Mouse (Mus musculus) hindbrain, embryonic 14.5 days (tissue): Measurements from ENCODE around the gene Ruvbl2. TPM values are rescaled to one million over a fixed set of nuclear protein-coding genes. Genes with fewer than 3 reads are reported as not detected.
A peak's percentile ranks its signal among the peaks of the same experiment; 100 is the strongest.
"Not testable (repeated sequence)": the region's sequence is repeated elsewhere in the genome, so short reads cannot be mapped to it uniquely, and the experiment has no call there.

ENCODE experiments used
- ATAC-seq: fragments of 200-750 bp; cut with Nextera tagmentation; 2 replicates; pipeline ENCODE4 v1.8.0; 2017; ENCODE audit warnings: moderate number of reproducible peaks, mild to moderate bottlenecking, moderate TSS enrichment, moderate library complexity; ENCODE audit not compliant: low FRiP score
- DNase-seq: peaks from one replicate; pipeline ENCODE4 v3.0.0-alpha.2; 2015; ENCODE audit warnings: low spot score
- H3K27ac ChIP-seq: fragments of 300-500 bp; sonication (generic); 2 replicates; pipeline ENCODE4 v1.5.1; 2014; ENCODE audit warnings: mild to moderate bottlenecking, moderate library complexity
- H3K27me3 ChIP-seq: fragments of 300-500 bp; sonication (generic); 2 replicates; pipeline ENCODE4 v1.6.1; 2014; ENCODE audit warnings: mild to moderate bottlenecking, low read length, mixed read lengths; ENCODE audit not compliant: control insufficient read depth, insufficient read depth
- H3K36me3 ChIP-seq: fragments of 300-500 bp; sonication (generic); replicated peaks from 2 replicates; pipeline ENCODE4 v1.6.1; 2014; ENCODE audit not compliant: control insufficient read depth, insufficient read depth
- H3K4me1 ChIP-seq: fragments of 300-500 bp; sonication (generic); replicated peaks from 2 replicates; pipeline ENCODE4 v1.6.1; 2014; ENCODE audit warnings: antibody characterized with exemption, low read length, mixed read lengths; ENCODE audit not compliant: control insufficient read depth, insufficient read depth
- H3K4me2 ChIP-seq: fragments of 300-500 bp; sonication (generic); replicated peaks from 2 replicates; pipeline ENCODE4 v1.6.1; 2014; ENCODE audit warnings: mild to moderate bottlenecking, moderate library complexity
- H3K4me3 ChIP-seq: fragments of 300-500 bp; sonication (generic); replicated peaks from 2 replicates; pipeline ENCODE4 v1.5.1; 2014; ENCODE audit warnings: mild to moderate bottlenecking, low read length
- H3K9ac ChIP-seq: fragments of 300-500 bp; sonication (generic); 2 replicates; pipeline ENCODE4 v1.6.1; 2014
- H3K9me3 ChIP-seq: fragments of 300-500 bp; sonication (generic); 2 replicates; pipeline ENCODE4 v1.6.1; 2016; ENCODE audit warnings: low read length; ENCODE audit not compliant: control insufficient read depth
- WGBS: fragments of 180-500 bp; shearing (Covaris S2); extraction: QIAGEN DNeasy Blood & Tissue Kit; methylation state at CpG from one replicate; pipeline ENCODE4 v1.1.7; 2014; 5-methylcytosine and 5-hydroxymethylcytosine counted together
- polyA plus RNA-seq: library from polyadenylated mRNA; unstranded; fragments of >200 nt; fragmentation: Nextera tagmentation; extraction: Ambion mirVana; gene quantifications from 2 replicates; pipeline ENCODE4 v1.2.1, GENCODE M21; 2014

The Ruvbl2 gene
- 83.9 and 93.5 TPM in 2 replicates for polyA plus RNA-seq

DNA sequence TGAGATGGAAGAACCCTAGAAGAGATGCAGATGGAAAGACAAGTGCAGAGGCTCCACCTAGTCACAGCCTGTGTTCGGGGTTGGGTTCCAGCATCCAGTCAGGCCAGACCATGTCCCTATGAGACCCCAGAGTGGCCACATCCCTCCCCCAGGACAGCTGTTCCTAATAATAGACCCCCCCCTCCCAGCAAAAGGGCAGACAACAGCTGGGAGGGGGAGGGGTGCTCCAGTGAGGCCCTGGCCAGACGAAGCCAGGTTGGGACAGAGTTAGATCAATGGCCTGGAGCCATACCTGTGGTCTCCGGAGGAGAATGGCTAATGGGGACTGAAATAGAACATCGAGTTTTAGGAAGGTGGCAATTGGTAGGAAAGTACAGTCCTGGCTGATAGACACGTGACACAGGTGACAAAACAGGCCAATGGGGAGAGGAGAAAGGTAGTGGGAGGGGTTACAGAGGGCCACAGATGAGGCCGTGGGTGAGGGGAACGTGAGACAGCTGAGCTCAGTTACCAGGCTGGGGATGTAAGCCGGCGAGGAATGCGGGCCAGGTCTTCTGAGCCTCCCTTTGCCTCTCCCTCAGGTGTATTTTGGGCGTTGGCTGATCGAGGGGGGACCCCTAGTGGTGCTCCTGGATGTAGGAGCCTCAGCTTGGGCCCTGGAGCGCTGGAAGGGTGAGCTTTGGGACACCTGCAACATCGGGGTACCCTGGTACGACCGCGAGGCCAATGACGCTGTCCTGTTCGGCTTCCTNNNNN lies at the start of gene Ruvbl2:
TSS of gene Ruvbl2 (minus strand) at position 576 of the 756 bp plus-strand sequence.
- Histone ChIP-seq H3K9ac (no peak within 1 kb of the TSS), H3K27me3 (no peaks in the 10 kb centered on the region), H3K27ac (no peak within 1 kb of the TSS), H3K4me1 (peaks cover 32% of the 10 kb centered on the region), H3K9me3 (no peaks in the 10 kb centered on the region), H3K4me3 (no peak within 1 kb of the TSS), H3K4me2 (peak within 1 kb of the TSS; percentile 10; the same call in 1 of the 2 replicates), H3K36me3 (peaks cover 24% of the 10 kb centered on the region)
- ATAC-seq (no peak), DNase-seq (no peak)
- 28% methylated on average over 19 of the region's 19 CpGs for WGBS

DNA sequence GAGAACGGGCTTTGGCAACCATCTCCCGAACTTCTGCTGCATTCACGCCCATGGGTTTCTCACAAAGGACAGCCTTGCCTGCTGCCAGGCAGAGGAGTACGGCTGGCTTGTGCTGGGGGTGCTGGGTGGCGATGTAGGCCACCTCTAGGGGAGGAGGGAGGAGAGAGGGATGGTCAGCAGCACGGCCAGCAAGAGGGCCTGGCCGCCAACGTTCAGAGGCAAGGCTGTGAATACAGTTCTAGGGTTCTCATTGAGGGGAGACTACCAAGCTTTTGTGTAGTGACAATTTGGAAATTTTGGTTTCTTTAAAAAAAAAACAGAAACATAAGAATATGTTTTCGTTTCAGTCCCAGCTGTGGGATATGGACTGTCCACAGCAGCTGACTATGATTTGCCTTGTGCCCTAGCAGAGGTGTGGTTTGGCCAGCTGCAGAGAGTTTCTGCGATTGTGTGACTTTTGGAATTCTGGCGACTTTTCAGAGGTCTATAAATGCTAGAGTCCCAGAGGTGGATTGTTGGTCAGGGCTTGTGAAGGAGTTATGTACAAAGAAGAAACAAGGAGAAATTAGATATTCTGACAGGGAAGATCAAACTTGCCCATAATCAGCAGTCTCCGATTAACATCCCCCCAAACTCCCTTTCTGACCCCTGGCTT lies 49.0 kb upstream of the Ruvbl2 start, which contains the start of gene Gm45808:
TSS of gene Gm45808 (minus strand) at position 51 of the 655 bp plus-strand sequence.
- ATAC-seq, result no peak
- H3K27ac ChIP-seq, result no peak within 1 kb of the TSS
- H3K4me2 ChIP-seq, result peak within 1 kb of the TSS; percentile 71; the same call in 1 of the 2 replicates
- WGBS, result 84% methylated on average over 12 of the region's 12 CpGs
- H3K36me3 ChIP-seq, result 0 out of 2 replicates have a peak, but pooled peaks cover under 1% of the 10 kb centered on the region
- H3K4me1 ChIP-seq, result peaks cover 11% of the 10 kb centered on the region; the same call in 1 of the 2 replicates
- H3K9ac ChIP-seq, result 0 out of 2 replicates have a peak within 1 kb of the TSS, but pooled peaks have one; percentile 62
- DNase-seq, result no peak
- H3K9me3 ChIP-seq, result no peaks in the 10 kb centered on the region
- no peak within 1 kb of the TSS for H3K4me3 ChIP-seq
- no peaks in the 10 kb centered on the region for H3K27me3 ChIP-seq

DNA sequence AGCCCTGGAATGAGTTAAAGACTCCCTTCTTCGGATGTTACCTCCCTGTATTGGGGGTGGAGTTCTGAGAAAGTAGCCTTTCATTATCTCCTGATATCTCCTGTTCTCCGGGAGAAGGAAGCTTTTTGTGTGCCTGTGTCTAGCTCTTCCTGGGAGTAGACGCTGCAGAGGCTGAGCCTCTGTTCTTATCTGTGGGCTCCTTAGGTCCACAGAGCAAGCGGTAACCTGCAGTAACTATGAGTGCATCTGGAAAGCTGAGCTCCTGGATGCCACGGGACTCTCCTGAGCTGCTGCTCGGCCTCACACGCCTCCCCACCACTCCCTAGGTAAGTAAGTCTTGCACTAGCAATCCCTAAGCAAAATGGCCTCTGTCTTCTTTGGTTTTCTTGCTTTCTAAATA lies 48.3 kb upstream of the Ruvbl2 start:
- no peak for DNase-seq
- Histone ChIP-seq H3K27ac (no peak overlapping the region), H3K36me3 (no peaks in the 10 kb centered on the region), H3K4me3 (no peak overlapping the region), H3K4me2 (no peak overlapping the region), H3K9me3 (no peaks in the 10 kb centered on the region), H3K9ac (no peak overlapping the region), H3K4me1 (peaks cover 11% of the 10 kb centered on the region; the same call in 1 of the 2 replicates), H3K27me3 (no peaks in the 10 kb centered on the region)
- 92% methylated on average over 7 of the region's 7 CpGs for WGBS
- ATAC-seq, result no peak

DNA sequence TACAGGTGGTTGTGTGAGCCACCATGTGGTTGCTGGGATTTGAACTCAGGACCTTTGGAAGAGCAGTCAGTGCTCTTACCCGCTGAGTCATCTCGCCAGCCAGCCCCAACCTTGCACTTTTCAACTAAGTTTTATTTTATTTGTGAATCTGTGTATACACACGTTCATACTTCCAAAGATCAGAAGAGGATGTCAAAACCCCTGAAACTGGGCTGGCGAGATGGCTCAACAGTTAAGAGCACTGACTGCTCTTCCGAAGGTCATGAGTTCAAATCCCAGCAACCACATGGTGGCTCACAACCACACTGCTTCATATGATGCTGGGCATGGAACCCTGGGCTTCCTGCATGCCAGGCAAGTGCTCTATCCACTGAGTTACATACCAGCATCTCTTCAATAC lies 47.1 kb upstream of the Ruvbl2 start:
- not testable (repeated sequence) for H3K4me2 ChIP-seq, H3K9ac ChIP-seq, H3K36me3 ChIP-seq, H3K4me1 ChIP-seq, ATAC-seq, H3K9me3 ChIP-seq, H3K27ac ChIP-seq, H3K4me3 ChIP-seq, DNase-seq, H3K27me3 ChIP-seq
- 98% methylated on average over 5 of the region's 5 CpGs for WGBS

DNA sequence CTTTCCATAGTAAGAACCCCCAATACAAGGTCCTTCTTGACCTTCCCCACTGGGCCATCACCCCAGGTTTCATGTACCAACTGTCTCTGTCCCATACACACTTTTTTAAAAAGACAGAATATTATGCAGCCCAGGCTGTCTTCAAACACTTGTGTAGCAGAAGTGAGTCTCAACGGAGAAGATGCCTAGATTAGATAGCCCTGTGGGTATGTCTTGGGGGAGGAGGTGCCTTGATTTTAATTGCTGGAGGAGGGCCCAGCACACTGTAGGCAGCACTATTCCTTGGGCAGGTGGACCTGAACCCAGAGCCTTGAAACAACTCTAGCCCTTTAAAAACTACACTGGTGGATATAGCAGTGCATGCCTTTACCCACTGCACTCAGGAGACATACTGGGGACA lies 44.3 kb upstream of the Ruvbl2 start:
- no peak overlapping the region for H3K27ac ChIP-seq
- H3K4me2 ChIP-seq, result no peak overlapping the region
- H3K9ac ChIP-seq, result no peak overlapping the region
- no peak overlapping the region for H3K4me3 ChIP-seq
- DNase-seq, result no peak
- WGBS, result 91% methylated on average over 1 of the region's 1 CpGs
- H3K4me1 ChIP-seq, result no peaks in the 10 kb centered on the region
- ATAC-seq, result no peak
- H3K27me3 ChIP-seq, result no peaks in the 10 kb centered on the region
- no peaks in the 10 kb centered on the region for H3K36me3 ChIP-seq
- no peaks in the 10 kb centered on the region for H3K9me3 ChIP-seq

DNA sequence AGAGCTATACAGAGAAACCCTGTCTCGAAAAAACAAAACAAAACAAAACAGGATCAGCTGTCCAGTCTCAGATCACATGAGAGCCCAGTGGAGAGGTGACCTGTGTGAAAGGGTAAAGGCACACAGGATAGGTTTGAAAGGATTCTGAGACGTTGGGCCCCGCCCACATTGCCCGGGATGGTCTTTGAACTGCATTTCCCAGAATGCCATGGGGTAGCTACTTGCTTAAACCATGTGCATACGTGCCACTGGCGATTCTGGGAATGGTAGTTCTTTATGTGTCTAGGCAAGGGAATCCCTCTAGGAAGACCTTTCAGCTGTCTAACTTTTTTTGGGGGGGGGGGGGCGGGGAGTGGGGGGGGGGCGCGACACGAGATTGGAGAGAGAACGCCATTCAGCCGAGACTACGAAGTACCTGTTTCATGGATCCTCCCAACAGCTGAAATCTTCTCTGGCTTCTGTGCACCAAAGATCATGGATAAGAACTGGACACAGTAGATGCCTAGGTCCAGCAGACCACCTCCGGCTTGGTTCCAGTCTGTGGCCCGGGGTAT lies 43.6 kb upstream of the Ruvbl2 start, which contains the start of gene Tulp2:
TSS of gene Tulp2 (plus strand) at position 504 of the 554 bp plus-strand sequence.
- Histone ChIP-seq H3K4me3 (no peak within 1 kb of the TSS), H3K9ac (no peak within 1 kb of the TSS), H3K27me3 (no peaks in the 10 kb centered on the region), H3K4me1 (no peaks in the 10 kb centered on the region), H3K27ac (no peak within 1 kb of the TSS), H3K4me2 (no peak within 1 kb of the TSS), H3K9me3 (no peaks in the 10 kb centered on the region), H3K36me3 (no peaks in the 10 kb centered on the region)
- ATAC-seq (peak; percentile 80), DNase-seq (peak; percentile 67)
- WGBS, result 50% methylated on average over 15 of the region's 15 CpGs

DNA sequence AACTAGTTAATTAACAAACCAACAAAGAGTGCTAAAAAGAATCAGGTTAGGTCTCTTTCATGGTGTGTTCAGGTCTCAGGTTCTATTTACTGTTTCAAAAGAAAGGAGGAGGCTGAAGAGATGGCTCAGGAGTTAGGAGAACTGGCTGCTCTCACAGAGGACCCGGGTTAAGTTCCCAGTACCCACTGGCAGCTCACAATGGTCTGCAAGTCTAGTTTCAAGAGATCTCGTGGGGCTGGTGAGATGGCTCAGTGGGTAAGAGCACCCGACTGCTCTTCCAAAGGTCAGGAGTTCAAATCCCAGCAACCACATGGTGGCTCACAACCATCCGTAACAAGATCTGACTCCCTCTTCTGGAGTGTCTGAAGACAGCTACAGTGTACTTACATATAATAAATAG lies 42.4 kb upstream of the Ruvbl2 start:
- H3K4me1 ChIP-seq, H3K9ac ChIP-seq, DNase-seq, H3K4me2 ChIP-seq, ATAC-seq, H3K36me3 ChIP-seq, H3K27me3 ChIP-seq, H3K9me3 ChIP-seq, H3K4me3 ChIP-seq, H3K27ac ChIP-seq: not testable (repeated sequence)
- WGBS, result 80% methylated on average over 3 of the region's 4 CpGs

DNA sequence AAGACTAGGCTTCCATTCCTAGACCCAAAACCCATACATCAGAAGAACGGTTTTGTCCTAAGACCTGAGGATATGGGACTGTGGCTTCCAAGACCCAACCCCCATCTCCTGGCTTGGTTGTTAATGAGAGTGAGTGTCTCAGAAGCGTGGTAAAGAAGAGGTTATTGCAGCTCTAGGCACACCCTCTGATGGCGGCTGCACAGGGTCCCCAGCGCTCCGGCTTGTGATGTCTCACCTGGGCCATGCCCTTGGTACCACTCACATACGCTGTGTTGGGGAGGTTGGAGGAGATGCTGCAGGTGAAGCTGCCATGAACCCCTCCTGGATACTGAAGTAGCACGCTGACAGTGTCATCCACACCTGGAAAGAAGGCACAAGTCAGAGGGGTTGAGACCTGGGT lies 40.9 kb upstream of the Ruvbl2 start:
- H3K27me3 ChIP-seq, result no peaks in the 10 kb centered on the region
- H3K9me3 ChIP-seq, result no peaks in the 10 kb centered on the region
- H3K36me3 ChIP-seq, result no peaks in the 10 kb centered on the region
- DNase-seq (no peak), ATAC-seq (no peak)
- H3K4me2 ChIP-seq, result no peak overlapping the region
- H3K9ac ChIP-seq, result no peak overlapping the region
- H3K4me3 ChIP-seq, result no peak overlapping the region
- H3K27ac ChIP-seq, result no peak overlapping the region
- H3K4me1 ChIP-seq, result no peaks in the 10 kb centered on the region
- WGBS, result 98% methylated on average over 7 of the region's 7 CpGs

DNA sequence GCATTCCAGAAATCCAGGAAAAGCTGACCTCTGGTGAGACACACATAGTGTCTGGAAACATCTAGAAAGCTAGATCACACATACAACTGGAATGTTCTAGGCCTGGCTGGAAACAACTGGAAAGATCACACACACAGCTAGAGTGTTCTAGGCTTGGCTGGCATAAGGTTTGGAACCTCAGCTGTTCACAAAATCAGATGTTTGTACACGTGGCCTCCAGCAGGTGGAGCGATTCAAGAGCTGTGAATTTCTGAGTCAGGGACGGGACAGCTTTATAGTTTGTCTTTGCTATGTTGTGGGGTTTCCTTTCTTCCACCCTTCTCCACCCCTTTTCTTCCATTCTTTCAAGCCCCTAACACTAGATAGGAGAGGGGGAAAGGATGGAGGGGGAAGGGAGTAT lies 39.1 kb upstream of the Ruvbl2 start:
- Histone ChIP-seq H3K9me3 (no peaks in the 10 kb centered on the region), H3K4me1 (no peaks in the 10 kb centered on the region), H3K27me3 (no peaks in the 10 kb centered on the region), H3K4me2 (no peak overlapping the region), H3K9ac (no peak overlapping the region), H3K27ac (no peak overlapping the region), H3K36me3 (no peaks in the 10 kb centered on the region), H3K4me3 (no peak overlapping the region)
- ATAC-seq (no peak; the same call in 1 of the 2 replicates), DNase-seq (peak; percentile 76)
- 18% methylated on average over 3 of the region's 3 CpGs for WGBS
